In genomic region chr19:29221867-29222266, GRCm38 (mm10) we compare ENCODE assay signal across 19 mouse cellular contexts. TPM values are rescaled to one million over a fixed set of nuclear protein-coding genes. Genes with fewer than 3 reads are reported as not detected.
DNase-seq lines count a peak whose midpoint lies in the region; ATAC-seq and TF ChIP-seq lines count a peak whose summit lies in the region.
"Had no signal": no experiment of that assay in that cellular context is flagged by ENCODE, and none has a peak within 500 bp of the region (broad histone marks: within the 10 kb centered on the region; RNA-seq: fewer than 3 reads in every experiment).

No protein-coding gene starts in this region.

- no peak overlapping the region for H3K27ac ChIP-seq in lung, embryonic 14.5 days (ENCODE audit: low read depth)
- no peak overlapping the region for H3K27ac ChIP-seq in heart, embryonic 11.5 days (ENCODE audit: low read depth, low read length)
- H3K27ac ChIP-seq: heart, embryonic 10.5 days; limb, embryonic 15.5 days; neural tube, embryonic 12.5 days; stomach, embryonic 15.5 days had no signal

- 58% methylated on average over 4 of the region's 4 CpGs for WGBS in lung, embryonic 14.5 days
- 73% methylated on average over 4 of the region's 4 CpGs for WGBS in heart, embryonic 11.5 days (ENCODE audit: insufficient replicate concordance)

- H3K4me1 ChIP-seq in lung, embryonic 14.5 days (ENCODE audit: insufficient read depth): no peaks in the 10 kb centered on the region
- no peaks in the 10 kb centered on the region for H3K4me1 ChIP-seq in heart, embryonic 11.5 days (ENCODE audit: control insufficient read depth, insufficient read depth, low read length)
- H3K4me1 ChIP-seq: heart, embryonic 10.5 days; limb, embryonic 15.5 days; neural tube, embryonic 12.5 days; stomach, embryonic 15.5 days had no signal

- no peak overlapping the region for H3K4me2 ChIP-seq in lung, embryonic 14.5 days
- no peak overlapping the region for H3K4me2 ChIP-seq in heart, embryonic 11.5 days
- H3K4me2 ChIP-seq: limb, embryonic 15.5 days; neural tube, embryonic 12.5 days; stomach, embryonic 15.5 days had no signal

- peak; percentile 26 for DNase-seq in lung, embryonic 14.5 days
- DNase-seq in lung, postnatal 4 days: no peak
- DNase-seq in CD4-positive, CD25-positive, alpha-beta regulatory T cell, adult 2 months (ENCODE audit: low read depth, low spot score): peak; percentile 55
- peak; percentile 72 for DNase-seq in induced T-regulatory cell, adult 2 months (ENCODE audit: low read depth)
- no peak for DNase-seq in kidney, adult 8-10 months
- DNase-seq: cerebellum, adult 9-11 months; gastrocnemius, postnatal 25 days; kidney, adult 9 months; lung, adult 18-20 months; spleen, adult 18-20 months; thymus, adult 2 months had no signal

- ATAC-seq in lung, embryonic 14.5 days (ENCODE audit: insufficient read depth): no peak
- peak; percentile 28 for ATAC-seq in activated CD4-positive, CD25-positive, alpha-beta regulatory T cell, adult 4 months
- no peak for ATAC-seq in heart, embryonic 11.5 days (replicated peaks; ENCODE audit: insufficient number of reproducible peaks, low FRiP score, low TSS enrichment)
- ATAC-seq: hindbrain, embryonic 16.5 days had no signal

- TF ChIP-seq CTCF in lung, embryonic 14.5 days (IDR thresholded peaks at IDR 0.05; ENCODE audit: low read depth): no peak

- no peaks in the 10 kb centered on the region for H3K36me3 ChIP-seq in lung, embryonic 14.5 days (ENCODE audit: insufficient read depth)
- no peaks in the 10 kb centered on the region for H3K36me3 ChIP-seq in heart, embryonic 11.5 days (ENCODE audit: control insufficient read depth, insufficient read depth, low read length)
- H3K36me3 ChIP-seq: heart, embryonic 10.5 days; limb, embryonic 15.5 days; neural tube, embryonic 12.5 days; stomach, embryonic 15.5 days had no signal

- no peaks in the 10 kb centered on the region for H3K27me3 ChIP-seq in lung, embryonic 14.5 days (ENCODE audit: insufficient read depth, low read length)
- H3K27me3 ChIP-seq in heart, embryonic 11.5 days (ENCODE audit: control insufficient read depth, insufficient read depth, low read length): no peaks in the 10 kb centered on the region
- H3K27me3 ChIP-seq: limb, embryonic 15.5 days; megakaryocyte, embryonic 14.5 days; neural tube, embryonic 12.5 days; stomach, embryonic 15.5 days had no signal

- H3K4me3 ChIP-seq in lung, embryonic 14.5 days (ENCODE audit: low read depth, low read length): no peak overlapping the region
- no peak overlapping the region for H3K4me3 ChIP-seq in heart, embryonic 11.5 days (ENCODE audit: low read depth, low read length)
- H3K4me3 ChIP-seq: heart, embryonic 10.5 days; limb, embryonic 15.5 days; megakaryocyte, embryonic 14.5 days; neural tube, embryonic 12.5 days; stomach, embryonic 15.5 days had no signal

- no peaks in the 10 kb centered on the region for H3K9me3 ChIP-seq in lung, embryonic 14.5 days (ENCODE audit: low read depth, low read length)
- no peaks in the 10 kb centered on the region for H3K9me3 ChIP-seq in heart, embryonic 11.5 days (replicated peaks; ENCODE audit: control insufficient read depth, low read length)
- H3K9me3 ChIP-seq: heart, embryonic 10.5 days; limb, embryonic 15.5 days; neural tube, embryonic 12.5 days; stomach, embryonic 15.5 days had no signal

- no peak overlapping the region for H3K9ac ChIP-seq in lung, embryonic 14.5 days
- no peak overlapping the region for H3K9ac ChIP-seq in heart, embryonic 11.5 days (ENCODE audit: low read depth, low read length)
- H3K9ac ChIP-seq: limb, embryonic 15.5 days; neural tube, embryonic 12.5 days; stomach, embryonic 15.5 days had no signal

RNA-seq across cellular contexts. Expression of gene Jak2, which starts 29.8 kb away (rescaled TPM):
- 10.9 and 11.6 TPM in 2 replicates for polyA plus RNA-seq in lung, embryonic 14.5 days (2014; fragmentation: Nextera tagmentation; extraction: Ambion mirVana)
- polyA plus RNA-seq in activated CD4-positive, CD25-positive, alpha-beta regulatory T cell, adult 4 months (2017; shearing (Covaris generic)): 10 to 100 TPM; 20.1 to 20.5 TPM
- 9.8 and 10.4 TPM in 2 replicates for polyA plus RNA-seq in heart, embryonic 11.5 days (2014; fragmentation: Nextera tagmentation; extraction: Ambion mirVana)

Comparison
In these comparisons a context has a peak if more than half of its experiments do, and no peak if none do; other contexts are left out.
1. DNase-seq: peak in lung, embryonic 14.5 days (single experiment), CD4-positive, CD25-positive, alpha-beta regulatory T cell, adult 2 months (single experiment) and induced T-regulatory cell, adult 2 months (single experiment); none in lung, postnatal 4 days (0 of 2) and kidney, adult 8-10 months (0 of 2).